Mouse (Mus musculus) forebrain, embryonic 16.5 days (tissue): ENCODE results near the gene Pigg. TPM values are rescaled to one million over a fixed set of nuclear protein-coding genes. Genes with fewer than 3 reads are reported as not detected.

Source experiments
- ATAC-seq: fragments of 200-750 bp; cut with Nextera tagmentation; 2 replicates; pipeline ENCODE4 v1.8.0; 2017; ENCODE audit warnings: mild to moderate bottlenecking, moderate library complexity
- H3K27ac ChIP-seq: fragments of 300-500 bp; sonication (generic); 2 replicates; pipeline ENCODE4 v1.5.1; 2014; ENCODE audit warnings: low read length, control low read depth
- H3K27me3 ChIP-seq: fragments of 300-500 bp; sonication (generic); replicated peaks from 2 replicates; pipeline ENCODE4 v1.6.1; 2014; ENCODE audit warnings: low read length; ENCODE audit not compliant: control insufficient read depth, insufficient read depth
- H3K36me3 ChIP-seq: fragments of 300-500 bp; sonication (generic); 2 replicates; pipeline ENCODE4 v1.6.1; 2014; ENCODE audit not compliant: control insufficient read depth, insufficient read depth
- H3K4me1 ChIP-seq: fragments of 300-500 bp; sonication (generic); replicated peaks from 2 replicates; pipeline ENCODE4 v1.6.1; 2014; ENCODE audit warnings: low read length; ENCODE audit not compliant: control insufficient read depth, insufficient read depth
- H3K4me2 ChIP-seq: fragments of 300-500 bp; sonication (generic); 2 replicates; pipeline ENCODE4 v1.6.1; 2014; ENCODE audit warnings: mild to moderate bottlenecking, low read length, control low read depth
- H3K4me3 ChIP-seq: fragments of 300-500 bp; sonication (generic); replicated peaks from 2 replicates; pipeline ENCODE4 v1.5.1; 2014; ENCODE audit warnings: mild to moderate bottlenecking, low read length, control low read depth
- H3K9ac ChIP-seq: fragments of 300-500 bp; sonication (generic); replicated peaks from 2 replicates; pipeline ENCODE4 v1.6.1; 2014; ENCODE audit warnings: low read depth, low read length, control low read depth
- H3K9me3 ChIP-seq: fragments of 300-500 bp; sonication (generic); 2 replicates; pipeline ENCODE4 v1.6.1; 2016; ENCODE audit warnings: low read length; ENCODE audit not compliant: control insufficient read depth
- WGBS: fragments of 180-500 bp; shearing (Covaris S2); extraction: QIAGEN DNeasy Blood & Tissue Kit; methylation state at CpG from one replicate; pipeline ENCODE4 v1.1.7; 2014; 5-methylcytosine and 5-hydroxymethylcytosine counted together
- polyA plus RNA-seq: library from polyadenylated mRNA; unstranded; fragments of >200 nt; fragmentation: Nextera tagmentation; extraction: Ambion mirVana; gene quantifications from 2 replicates; pipeline ENCODE4 v1.2.1, GENCODE M21; 2015

Pigg gene
- polyA plus RNA-seq, 1 experiment from 2014 or later: 6.8 TPM

DNA sequence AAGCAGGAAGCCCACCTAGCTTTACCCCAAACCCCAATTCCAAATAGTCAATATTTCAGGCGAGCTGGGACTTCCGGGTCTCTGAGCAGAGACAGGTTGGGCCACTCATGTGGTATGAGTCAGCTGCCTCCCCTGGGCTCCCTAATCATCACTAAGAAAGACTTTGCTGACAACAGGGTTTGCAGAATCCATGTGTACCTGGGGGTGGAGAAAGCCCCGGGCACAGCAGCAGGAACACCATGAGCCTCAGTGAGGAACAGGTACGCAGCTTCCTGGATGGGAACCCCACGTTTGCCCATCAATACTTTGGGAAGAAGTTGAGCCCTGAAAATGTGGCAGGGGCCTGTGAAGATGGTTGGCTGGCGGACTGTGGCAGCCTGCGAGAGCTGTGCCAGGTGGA, 75.8 kb downstream of the Pigg start, which contains the start of gene Pde6b:
Gene Pde6b, plus strand, starts transcription at position 191 of the 400 bp plus-strand sequence.
- Histone ChIP-seq H3K27me3 (no peaks in the 10 kb centered on the region), H3K4me3 (no peak within 1 kb of the TSS)
- 80% methylated on average over 7 of the region's 7 CpGs for WGBS

DNA sequence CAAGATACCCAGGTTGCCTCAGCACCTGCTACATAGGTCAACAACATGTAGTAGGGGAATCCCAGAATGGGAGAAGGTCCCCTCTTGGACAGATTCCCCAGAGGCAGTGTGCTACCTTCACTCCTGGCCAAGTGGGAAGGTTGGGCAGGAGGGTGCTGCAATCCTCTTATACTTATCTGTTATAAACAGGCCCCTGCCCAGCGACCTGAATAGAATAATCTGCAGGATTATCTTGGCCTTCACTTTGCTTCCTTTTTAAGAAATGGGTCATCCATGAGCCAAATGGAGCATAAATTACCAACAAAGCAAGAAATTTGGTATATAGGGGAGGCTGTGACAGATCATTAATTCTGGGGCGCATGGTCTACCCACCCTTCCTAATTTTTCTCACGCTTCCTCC, 77.3 kb downstream of the Pigg start:
- Histone ChIP-seq H3K4me2 (no peak overlapping the region), H3K9ac (no peak overlapping the region), H3K27me3 (no peaks in the 10 kb centered on the region), H3K4me1 (no peaks in the 10 kb centered on the region), H3K9me3 (no peaks in the 10 kb centered on the region), H3K36me3 (no peaks in the 10 kb centered on the region), H3K27ac (no peak overlapping the region), H3K4me3 (no peak overlapping the region)
- ATAC-seq: no peak
- WGBS: 77% methylated on average over 3 of the region's 3 CpGs

More for the DNA sequence above, 75.8 kb downstream of the Pigg start, which contains the start of gene Pde6b:
- H3K9ac ChIP-seq: no peak within 1 kb of the TSS
- H3K9me3 ChIP-seq: no peaks in the 10 kb centered on the region
- no peak within 1 kb of the TSS for H3K27ac ChIP-seq
- H3K36me3 ChIP-seq: no peaks in the 10 kb centered on the region
- ATAC-seq: no peak
- no peak within 1 kb of the TSS for H3K4me2 ChIP-seq
- H3K4me1 ChIP-seq: no peaks in the 10 kb centered on the region

Other genes starting within 250 kb of the Pigg start
- 133 and 139 TPM in 2 replicates for gene Mtf2, start 246.9 kb upstream of the Pigg start, polyA plus RNA-seq
- gene Tmed5, start 180.0 kb upstream of the Pigg start, polyA plus RNA-seq: 21.0 and 24.3 TPM in 2 replicates
- gene Ccdc18, start 179.7 kb upstream of the Pigg start, polyA plus RNA-seq: 5.0 and 5.7 TPM in 2 replicates
- 44.3 and 52.8 TPM in 2 replicates for gene Dr1, start 43.7 kb upstream of the Pigg start, polyA plus RNA-seq
- 1.2 and 1.4 TPM in 2 replicates for gene Gm42517, start 55.3 kb downstream of the Pigg start, polyA plus RNA-seq
- gene Pde6b, start 75.8 kb downstream of the Pigg start, polyA plus RNA-seq: 0.20 TPM in 1 of 2 replicates, not detected in the other
- gene Atp5k, start 121.8 kb downstream of the Pigg start, polyA plus RNA-seq: 296 and 299 TPM in 2 replicates
- 0.08 TPM in 1 of 2 replicates, not detected in the other for gene Mfsd7a, start 136.3 kb downstream of the Pigg start, polyA plus RNA-seq
- gene Pcgf3, start 148.6 kb downstream of the Pigg start, polyA plus RNA-seq: 35.6 and 40.1 TPM in 2 replicates
- gene Cplx1, start 237.4 kb downstream of the Pigg start, polyA plus RNA-seq: 108 and 112 TPM in 2 replicates